Mouse (Mus musculus) thymus, postnatal 25 days (tissue): ENCODE data around the gene Cfap299.

ENCODE experiments used
- DNase-seq: peaks from one replicate; pipeline ENCODE4 v3.0.0; 2022

Gene Cfap299

DNA sequence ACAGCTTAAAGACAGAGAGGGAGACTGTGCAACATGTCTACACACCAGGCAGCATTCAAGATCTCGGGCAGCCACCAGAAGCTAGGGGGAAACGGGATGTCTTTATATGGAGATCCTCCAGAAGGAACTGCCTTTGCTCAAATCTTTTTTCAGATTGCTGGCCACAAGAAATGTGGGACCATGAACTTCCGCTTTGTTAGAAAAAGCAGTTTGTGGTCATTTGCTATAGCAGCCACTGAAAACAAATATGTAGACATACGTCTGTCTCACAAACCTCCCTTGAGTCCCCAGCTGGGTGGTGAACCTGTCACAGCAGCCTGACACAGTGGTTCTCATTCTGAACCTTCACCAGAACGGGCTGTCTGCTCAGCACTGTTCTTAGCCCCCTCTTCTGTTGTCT is 363.0 kb downstream of the Cfap299 start:
- no peak for DNase-seq

DNA sequence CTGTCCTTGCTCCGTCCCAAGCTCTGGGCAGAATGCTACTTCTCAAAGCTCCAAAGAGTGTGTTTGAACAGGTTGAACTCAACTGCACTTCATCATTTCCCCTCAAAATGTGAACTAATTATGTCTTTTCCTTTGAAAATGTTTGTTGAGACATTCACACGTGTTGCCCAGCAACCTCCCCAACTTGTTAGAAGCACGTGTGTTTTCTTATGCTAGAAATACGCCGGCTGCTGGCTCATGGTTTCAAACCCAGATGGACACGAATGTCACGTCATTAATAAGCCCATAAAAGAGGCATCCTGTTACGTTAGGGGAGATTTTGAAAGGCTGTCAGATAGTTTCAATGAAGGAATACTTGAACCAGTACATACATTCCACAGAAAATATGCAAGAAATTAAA is 367.2 kb downstream of the Cfap299 start:
- no peak for DNase-seq

DNA sequence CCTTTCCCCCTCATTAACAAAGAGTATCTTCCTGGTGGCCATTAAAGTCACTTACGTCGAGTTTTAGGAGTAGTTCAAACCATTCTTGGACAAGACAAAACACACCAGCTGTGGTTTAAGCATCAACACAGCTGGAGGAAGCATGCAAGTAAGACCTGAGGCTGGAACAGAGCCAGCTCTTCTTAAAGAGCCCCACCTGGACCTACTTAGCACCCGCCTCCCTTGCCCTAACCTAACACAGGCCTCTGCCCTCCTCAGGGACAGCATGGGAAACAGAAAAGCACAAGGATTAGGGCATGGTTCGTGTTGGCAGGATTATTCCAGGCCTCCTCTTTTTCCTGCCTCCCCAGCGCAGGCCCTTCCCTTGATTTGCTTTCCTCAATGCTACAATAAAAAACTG is 374.9 kb downstream of the Cfap299 start:
- DNase-seq = no peak

DNA sequence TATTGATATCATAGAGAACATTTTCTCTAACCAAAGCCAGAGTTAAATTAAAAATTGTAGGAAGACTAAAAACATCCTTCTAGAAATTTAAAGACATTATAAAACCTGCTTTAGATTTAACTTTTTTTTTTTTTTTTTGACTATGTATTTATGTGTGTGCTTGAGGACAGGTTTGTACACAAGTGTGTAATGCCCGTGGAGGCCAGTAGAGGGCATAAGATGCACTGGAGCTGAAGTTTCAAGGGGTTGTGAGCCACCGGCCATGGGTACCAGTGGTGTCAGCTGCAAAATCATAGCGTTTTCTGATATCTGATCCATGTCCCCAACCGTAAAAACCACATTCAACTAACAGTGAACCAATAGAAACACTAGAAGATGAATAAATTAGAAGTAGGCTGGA is 377.5 kb downstream of the Cfap299 start:
- DNase-seq = no peak

DNA sequence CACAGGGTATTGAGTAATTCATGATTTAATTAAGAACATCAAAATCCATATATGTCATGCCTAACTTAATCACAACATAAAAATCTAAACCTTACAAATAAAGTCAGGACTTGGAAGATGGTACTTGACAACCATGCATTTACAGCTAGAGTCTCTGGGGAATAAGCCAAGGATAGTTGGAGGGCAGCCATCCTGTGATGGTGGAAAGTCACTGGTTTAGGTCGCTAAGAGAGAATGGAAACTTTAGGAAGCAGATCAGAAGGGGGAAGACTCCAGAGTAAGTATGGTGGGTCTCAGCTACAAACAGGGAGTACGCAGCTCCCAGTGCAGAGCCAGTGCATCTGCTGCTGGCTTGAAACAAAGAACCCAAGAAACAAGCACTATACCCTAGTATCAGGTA is 386.3 kb downstream of the Cfap299 start:
- DNase-seq = no peak

DNA sequence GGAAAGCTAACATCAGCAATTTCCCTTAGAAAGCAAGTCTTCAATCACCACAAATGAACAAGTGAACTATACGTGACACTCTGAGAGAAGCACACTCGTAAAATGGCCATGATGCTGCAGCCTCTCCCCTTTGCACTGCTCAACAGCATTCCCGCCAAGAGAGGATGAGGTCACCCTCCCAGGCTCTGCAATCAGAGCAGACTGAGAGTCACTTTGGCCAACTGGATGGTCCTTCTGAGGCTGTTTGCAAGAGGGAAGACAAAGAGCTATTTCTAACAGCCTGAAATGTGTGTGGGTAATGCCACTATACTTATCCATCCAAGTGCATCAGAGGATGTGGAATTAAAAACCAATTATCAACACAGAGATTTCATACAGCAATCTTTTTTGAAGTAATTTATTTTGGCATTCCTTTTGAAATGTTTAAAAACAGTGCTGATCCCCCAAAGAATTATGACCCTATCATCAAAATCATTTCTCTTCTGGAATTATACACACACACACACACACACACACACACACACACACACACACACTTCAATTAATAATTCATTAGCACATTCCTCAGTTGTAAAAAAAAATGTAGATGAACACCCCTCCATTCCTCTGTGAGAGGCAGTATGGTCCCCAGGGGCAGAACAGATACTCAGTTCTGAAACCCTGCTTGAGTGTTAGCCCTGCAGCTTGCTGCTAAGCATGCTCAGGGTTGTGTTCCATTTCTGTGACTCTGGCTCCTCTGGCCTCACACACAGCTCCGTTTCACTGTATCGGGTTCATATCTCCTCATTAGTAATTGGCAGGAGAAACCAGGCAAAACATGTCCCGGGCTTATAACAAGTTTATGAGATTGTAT is 403.3 kb downstream of the Cfap299 start:
- no peak for DNase-seq

DNA sequence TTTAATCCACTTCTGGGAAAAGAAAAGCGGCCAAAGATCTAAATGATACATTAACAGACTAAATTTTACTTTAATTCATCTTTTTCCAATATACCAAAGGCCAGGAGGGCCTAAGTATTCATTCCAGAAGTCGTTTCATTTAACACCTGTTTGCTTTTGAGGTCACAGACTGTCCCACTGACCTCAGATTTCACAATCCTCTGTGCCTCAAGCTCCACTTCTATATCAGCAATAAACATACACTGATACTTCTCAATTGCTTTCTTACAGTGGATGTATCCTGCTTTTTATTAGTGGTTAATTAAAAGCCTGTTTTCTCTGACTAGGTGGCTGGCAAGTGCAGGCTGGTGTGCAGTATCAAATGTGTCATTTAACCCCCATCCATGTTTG is 403.9 kb downstream of the Cfap299 start:
- no peak for DNase-seq

DNA sequence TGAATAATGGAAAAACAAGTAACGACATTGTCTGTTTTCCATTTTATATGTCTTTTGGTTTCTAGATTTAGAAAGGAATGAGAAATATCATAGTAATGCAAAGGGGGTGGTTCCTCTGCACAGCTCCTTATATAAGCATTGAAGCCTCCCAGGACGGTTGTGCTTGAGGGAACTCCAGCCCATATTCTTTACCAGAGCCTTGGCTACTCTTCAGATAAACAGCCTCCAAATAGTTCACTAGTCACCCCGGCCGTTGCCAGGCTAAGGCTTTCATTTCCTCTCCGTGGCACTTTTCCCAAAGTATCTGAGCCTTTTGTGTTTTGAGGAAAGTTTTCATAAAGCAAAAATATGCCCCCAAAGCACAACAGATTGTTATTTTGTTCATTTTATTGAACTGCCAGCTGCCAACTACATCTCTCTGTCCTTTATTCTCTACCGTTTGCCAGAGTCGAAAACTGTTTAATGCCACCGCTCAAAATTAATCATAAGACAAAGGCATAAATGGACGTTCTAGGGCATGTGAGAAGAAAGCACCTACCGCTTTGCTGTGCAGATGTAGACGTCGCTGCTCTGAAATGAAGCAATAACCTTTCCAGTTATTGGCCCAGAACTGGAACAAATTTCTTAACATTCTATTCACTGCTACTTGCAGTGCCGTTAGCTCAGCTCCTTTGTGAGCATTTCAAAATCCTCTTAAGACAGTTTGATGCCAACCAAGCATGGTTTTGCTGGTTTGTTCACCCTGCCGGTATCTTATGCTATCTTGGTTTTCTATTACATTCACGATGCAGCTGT is 433.0 kb downstream of the Cfap299 start:
- DNase-seq = no peak

DNA sequence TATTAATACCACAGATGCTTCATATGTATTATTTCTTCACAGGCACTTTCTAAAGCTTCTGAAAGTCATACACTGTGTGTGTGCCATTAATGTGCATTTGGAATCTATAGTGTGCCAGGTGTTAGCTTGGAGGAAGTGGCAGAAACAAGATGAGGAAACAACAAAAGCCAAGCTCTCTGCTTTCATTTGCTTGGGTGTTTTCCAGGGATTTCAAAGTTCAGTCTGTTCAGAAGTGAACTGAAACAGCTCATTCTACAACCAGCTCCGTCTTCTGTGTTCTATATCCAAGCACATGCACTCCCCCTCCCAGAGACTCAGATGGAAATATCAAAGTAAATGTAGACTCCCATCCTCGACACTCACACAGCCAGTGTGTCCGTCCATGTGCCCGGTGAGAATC is 449.5 kb downstream of the Cfap299 start:
- DNase-seq = no peak

DNA sequence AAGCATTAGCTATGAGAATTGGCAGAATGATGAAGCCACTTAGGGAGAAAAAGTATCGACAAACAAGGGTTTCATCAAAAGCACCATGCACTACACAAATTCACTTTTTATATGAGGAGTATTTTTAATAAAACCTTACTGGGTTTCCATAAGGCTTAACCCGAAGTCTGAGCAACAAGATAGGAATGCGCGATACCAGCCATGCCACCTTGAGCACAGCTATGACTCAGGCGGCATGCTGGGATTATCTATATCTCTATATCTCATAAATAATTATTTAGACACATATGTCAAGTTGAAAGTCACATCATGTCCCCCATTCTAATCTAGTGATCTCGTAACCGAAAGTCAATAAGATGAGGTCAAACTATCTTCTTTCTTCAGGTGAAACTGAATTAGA is 453.0 kb downstream of the Cfap299 start:
- no peak for DNase-seq

DNA sequence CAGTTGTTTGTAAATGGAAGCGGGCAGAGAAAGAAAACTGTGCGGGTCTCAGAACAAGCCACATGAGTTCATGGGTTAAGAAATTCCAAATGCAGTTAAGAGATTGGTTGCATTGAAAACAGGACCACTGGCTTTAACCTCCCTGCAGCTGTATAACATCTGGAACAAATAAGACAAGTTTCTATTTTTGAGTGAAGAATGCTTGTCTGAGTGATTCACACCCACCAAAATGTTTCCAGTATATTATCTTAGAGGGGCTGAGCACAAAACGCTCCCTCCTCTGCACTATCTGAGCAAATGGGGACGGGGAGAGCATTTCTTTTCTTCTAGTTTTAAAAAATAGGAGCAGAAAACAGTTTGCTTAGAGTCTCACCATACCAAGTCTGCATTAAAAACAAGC is 458.6 kb downstream of the Cfap299 start:
- no peak for DNase-seq

DNA sequence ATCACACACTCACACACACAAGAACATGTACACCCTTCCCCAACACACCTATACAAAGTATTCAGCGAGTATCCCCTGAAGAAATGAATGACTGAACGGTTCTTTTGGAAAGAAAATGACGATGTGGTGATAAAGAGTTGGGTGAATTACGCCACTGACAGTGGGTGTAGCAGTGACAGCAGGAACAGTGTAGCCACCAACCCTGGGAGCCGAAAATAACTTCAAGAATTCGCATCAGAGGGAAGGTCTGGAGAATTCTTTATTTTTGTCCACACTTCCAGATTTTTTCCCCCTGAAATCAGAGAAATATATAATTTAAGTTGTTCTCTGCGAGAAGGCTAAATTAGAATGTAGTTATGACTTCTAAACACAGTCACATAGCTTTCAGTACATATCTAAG is 459.5 kb downstream of the Cfap299 start:
- DNase-seq = no peak

DNA sequence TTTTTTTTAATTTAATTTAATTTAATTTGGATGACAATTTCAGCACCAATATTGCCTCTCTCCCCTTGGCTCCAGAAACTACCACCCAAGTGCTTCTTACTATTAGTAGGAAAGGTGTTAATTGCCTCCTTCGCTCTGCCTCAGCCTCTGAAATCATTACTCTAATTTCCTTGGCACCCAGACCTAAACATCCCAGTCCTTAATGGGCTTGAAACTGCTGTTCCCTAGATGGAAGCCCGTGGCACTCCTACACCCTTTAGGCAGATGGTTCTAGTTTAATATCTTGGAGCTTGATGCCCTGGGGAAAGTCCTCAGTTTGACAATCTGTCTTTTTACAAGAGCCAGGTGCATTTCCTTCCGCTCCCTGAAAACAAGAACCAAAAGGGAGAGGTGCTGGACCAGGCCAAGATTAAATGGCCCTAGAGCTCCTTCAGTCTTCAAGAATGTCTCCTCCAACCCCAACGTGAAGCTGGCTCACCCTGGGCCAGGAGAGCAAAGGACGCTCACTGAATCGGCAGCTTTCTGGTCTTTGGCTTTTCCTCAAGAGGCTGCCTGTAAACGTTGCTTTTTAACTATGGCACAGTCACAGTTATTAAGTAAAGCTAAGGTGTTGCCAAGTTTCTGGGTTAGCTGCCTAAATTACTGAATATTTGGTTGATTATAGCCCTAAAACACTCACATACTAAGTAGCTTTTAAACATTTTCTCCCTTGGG is 461.9 kb downstream of the Cfap299 start:
- no peak for DNase-seq

DNA sequence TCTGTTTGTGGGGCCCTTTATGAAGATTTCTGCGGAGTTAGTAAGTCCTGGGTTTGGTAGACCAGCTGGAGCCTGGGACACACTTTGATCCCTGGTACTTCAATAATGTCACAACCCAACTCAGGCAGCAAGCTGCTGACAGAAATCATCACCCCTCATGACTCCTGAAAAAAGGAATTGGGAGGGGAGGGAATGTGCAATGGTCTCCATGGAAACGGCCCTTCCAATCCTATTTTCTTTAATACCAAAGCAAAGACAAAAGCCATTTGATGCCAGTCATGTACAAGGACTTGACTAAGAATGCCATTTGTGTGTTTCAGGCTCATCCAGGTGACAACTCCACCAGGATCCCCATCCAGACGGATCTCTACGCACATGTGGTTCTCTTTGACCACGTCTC is 472.4 kb downstream of the Cfap299 start:
- DNase-seq = no peak

DNA sequence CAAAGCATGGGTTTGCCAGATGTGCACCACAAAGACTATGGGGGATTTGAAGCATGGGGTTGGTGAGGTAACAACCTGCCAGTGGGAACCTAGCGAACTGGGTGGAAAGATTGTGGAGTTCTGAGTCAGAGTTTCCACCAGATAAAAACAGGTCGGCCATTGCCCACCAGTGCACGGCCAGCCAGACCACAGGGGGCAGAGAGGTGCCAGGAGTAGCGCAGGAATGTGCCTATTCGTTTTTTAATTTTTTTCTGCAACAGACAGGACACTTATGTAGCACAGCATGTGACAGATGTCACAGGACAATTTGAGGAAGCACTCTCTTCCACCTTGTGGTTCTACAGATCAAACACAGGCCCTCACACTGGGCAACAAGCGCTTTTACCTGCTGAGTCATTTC is 475.7 kb downstream of the Cfap299 start:
- no peak for DNase-seq

DNA sequence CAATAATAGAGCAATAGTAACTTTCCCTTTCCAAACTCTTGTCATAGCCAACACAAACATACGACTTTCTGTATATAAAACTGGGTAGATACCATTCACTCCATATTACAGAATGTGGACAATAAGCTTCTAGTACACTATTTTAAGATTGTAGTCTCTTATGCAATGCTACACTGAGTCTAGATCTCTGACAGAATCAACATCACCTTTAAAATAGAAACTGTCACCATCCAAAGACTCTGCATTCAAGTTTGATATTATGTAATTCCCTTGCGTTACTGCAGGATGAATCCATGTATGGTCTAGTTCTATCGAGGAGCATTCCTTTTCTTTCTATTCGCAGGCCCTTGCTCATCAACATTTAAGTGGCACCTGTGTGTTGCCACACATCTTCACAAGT is 477.4 kb downstream of the Cfap299 start:
- DNase-seq = no peak

DNA sequence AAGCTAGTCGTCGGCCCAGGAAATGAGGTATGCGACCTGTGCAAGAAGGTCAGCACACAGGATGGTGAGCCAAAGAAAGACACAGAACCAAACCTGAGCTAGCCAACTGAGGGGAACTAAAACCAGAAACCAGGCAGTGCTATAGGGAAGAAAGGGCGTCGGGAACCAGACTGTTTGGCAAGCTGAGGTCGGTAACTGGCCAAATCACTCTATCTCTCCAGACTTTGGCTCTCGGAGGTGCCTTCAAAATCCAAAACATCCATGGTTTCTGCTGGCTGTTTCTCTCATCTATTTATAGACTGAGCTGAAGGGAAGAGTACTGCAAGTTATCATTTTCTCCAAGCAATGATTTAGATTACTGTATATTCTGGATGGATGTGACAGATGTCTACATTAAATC is 477.9 kb downstream of the Cfap299 start:
- DNase-seq = no peak

DNA sequence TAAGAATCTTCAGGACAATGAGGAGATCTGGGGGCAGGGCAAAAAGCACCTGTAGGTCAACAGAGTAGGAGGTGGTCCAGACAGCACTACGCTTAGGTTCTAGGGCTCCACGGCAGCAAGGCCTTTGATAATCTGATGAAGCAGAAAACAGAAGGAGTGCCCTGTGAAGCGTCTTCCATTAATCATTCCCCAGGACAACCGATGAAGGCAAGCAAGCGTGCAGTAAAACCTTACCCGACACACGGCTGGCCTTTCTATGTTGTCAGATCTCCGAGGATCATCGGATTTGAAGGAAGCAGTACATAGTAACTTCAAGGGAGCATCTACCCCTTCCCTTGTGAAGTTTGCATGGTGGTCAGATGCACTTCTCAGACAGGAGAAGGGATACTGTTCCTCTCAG is 478.8 kb downstream of the Cfap299 start:
- no peak for DNase-seq

DNA sequence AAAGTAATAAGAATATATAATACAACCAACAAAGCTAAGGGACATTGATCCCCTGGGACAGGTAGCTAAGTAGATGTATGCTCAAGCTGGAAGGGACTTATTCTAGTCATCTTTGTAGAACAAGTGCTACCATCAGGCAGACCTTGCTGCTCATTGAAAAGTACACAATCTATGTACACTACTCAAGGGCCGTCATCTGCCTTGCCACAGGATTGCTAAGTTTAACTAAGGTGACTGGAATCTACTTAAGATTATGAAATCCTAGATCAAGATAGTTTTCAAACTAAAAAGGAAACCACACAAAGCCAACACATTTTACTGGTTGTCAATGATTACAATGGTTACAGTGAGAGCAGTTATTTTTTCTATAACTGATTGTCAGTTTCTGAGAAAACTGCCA is 483.3 kb downstream of the Cfap299 start:
- DNase-seq = no peak

DNA sequence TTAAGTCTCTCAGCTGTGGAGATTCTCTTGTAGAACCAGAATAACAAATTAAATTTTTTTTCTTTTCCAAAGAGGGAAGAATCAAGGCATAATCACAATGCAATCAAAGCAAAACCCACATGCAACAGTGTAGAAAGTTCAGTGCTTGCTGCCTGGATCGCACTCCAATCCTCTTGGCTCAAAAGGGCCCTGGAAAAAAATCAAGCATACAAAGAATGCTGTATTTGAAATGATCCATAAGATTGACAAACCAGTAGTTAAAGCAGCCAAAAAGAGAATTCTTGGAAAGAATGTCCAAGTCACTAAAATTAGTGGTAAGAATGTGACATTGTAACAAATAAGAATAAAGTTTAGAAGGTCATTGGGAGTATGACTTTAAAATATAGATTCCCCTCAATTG is 486.2 kb downstream of the Cfap299 start:
- DNase-seq = no peak

DNA sequence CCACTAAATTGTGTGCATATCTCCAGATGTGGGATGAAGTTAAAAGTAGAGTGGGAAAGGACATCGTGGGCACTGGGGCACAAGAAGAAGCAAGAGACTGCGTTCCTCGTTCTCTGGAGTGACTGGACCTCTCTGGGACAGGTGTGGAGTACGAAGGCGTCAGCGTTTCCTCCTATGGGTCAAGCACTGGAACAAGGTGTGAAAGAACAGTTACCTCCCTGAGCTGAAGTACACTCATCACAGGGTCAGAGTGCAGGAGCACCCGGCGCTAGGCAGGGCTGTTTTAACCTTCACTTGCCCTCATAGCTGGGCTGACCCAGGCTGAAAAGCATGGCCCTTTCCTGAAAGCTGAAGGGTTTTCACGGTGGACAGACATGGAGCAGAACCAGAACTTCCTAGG is 504.7 kb downstream of the Cfap299 start:
- no peak for DNase-seq

DNA sequence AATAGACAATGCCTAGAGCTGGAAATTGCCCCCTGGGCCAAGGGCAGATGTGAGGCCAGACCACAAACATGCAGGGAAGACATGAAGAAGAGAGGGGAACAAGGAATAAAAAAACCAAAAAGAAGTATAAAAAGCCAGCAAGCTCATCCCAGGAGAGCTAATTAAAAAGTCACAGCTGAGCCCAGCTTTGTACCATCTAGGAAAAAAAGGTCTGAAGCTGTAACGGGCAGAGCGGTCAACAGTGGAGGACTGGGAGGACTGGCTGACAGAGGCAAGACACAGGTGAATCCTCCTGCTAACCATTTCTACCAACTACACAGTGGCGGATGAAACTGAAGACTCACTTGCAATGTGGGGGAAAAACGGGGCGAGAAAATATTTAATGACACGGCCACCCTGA is 505.2 kb downstream of the Cfap299 start:
- DNase-seq = no peak

DNA sequence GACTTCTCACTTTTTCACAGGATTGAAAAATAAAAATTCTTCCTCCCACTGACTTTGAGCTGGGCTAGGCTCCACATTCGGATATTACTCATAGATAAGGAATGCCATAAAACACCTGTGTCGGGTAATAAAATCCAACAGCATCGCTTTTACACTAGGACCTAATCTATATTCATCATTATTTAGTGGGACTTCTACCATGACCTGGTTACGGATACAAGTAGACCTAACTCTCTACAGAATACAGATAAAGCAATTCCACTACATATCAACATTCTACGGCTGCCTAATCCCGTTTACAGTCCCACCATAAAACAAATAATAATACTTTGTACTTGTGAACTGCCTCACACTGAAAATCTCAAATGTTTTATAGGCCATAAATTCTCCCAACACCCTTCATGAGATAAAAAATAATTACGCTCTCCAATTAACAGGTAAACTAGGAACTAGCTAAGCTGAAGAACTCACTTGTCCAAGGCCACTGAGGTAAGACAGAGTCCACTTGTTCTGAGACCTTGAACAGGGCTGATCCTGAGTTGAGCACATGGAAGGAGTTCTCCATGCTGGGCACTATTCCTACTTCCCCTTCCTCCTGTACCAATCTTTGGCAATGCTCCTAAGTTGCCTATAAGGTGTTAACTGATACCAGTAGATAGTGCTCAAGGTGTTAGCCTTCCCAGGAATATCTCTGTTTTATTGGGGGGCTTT is 513.7 kb downstream of the Cfap299 start:
- no peak for DNase-seq
